Mouse (Mus musculus) thymus, adult 2 months (tissue): Measurements from ENCODE around the gene Tppp3.

Experiments
- CTCF ChIP-seq: fragments of 200-500 bp; IDR thresholded peaks from 2 replicates; pipeline ENCODE4 v1.5.1; 2012; ENCODE audit warnings: mild to moderate bottlenecking, control low read depth, low read length, moderate library complexity, borderline replicate concordance; ENCODE audit not compliant: control insufficient read depth, poor library complexity, insufficient read depth; ENCODE audit errors: extremely low read depth
- POLR2A ChIP-seq: fragments of 200-500 bp; IDR thresholded peaks from 2 replicates; pipeline ENCODE4 v1.6.1; 2012; ENCODE audit warnings: mild to moderate bottlenecking, low read length, control low read depth, moderate library complexity; ENCODE audit not compliant: control insufficient read depth, poor library complexity, insufficient read depth; ENCODE audit errors: extremely low read depth

DNA sequence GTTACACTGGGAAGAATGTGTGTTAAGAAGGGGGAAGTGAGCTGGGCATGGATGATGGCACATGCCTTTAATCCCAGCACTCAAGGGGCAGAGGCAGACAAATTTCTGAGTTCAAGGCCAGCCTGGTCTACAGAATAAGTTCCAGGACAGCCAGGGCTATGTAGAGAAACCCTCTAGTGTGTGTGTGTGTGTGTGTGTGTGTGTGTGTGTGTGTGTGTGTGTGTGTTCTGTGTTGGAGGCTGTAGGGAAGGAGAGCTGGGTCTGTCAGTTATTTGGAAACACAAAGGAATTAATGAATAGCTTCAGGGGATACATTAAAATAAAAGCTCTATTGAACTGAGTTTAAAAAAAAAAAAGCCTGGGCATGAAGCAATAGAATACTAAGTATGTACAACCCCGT, 20.3 kb downstream of the Tppp3 start:
- TF ChIP-seq CTCF (no peak), POLR2A (no peak)
